Mouse (Mus musculus) heart, embryonic 13.5 days (tissue): Measurements from ENCODE around the gene Irf7. TPM values are rescaled to one million over a fixed set of nuclear protein-coding genes. Genes with fewer than 3 reads are reported as not detected.

Experiments used
- microRNA counts: library from miRNA; unstranded; fragments of <30 nt; microRNA quantifications from one replicate; lab custom pipeline; 2016
- microRNA-seq: library from miRNA; unstranded; fragments of <30 nt; microRNA quantifications from one replicate; pipeline ENCODE4, GENCODE M21; 2016
- polyA plus RNA-seq: library from polyadenylated mRNA; unstranded; fragments of >200 nt; fragmentation: Nextera tagmentation; extraction: Ambion mirVana; gene quantifications from 2 replicates; pipeline ENCODE4 v1.2.1, GENCODE M21; 2015

Gene Irf7
- polyA plus RNA-seq, 1 experiment from 2014 or later, result 3.4 TPM

MicroRNA genes within 50 kb of the gene (microRNA counts, 519-probe panel; counts per million panel counts)
- microRNA mmu-miR-210 (lab: Ali Mortazavi, UCI), result 5,378 counts per million, percentile 89 among the panel's probes with 10 or more counts

Small RNA genes lying within 50 kb of the gene (microRNA-seq; reads per million reads assigned to microRNA genes)
- 1,072 reads per million, percentile 80 among the genes with 10 or more reads in this experiment for gene Mir210

Other genes starting within 250 kb of the Irf7 start
- gene Ifitm6, start 248.6 kb downstream of the Irf7 start, polyA plus RNA-seq, result 0.24 and 0.31 TPM in 2 replicates
- gene Gm17387, start 237.3 kb downstream of the Irf7 start, polyA plus RNA-seq, result not detected in 2 replicates
- 1.6 and 2.7 TPM in 2 replicates for gene B4galnt4, start 205.4 kb downstream of the Irf7 start, polyA plus RNA-seq
- gene Pkp3, start 188.3 kb downstream of the Irf7 start, polyA plus RNA-seq, result 0.31 and 0.72 TPM in 2 replicates
- 3.4 and 3.5 TPM in 2 replicates for gene Sigirr, start 165.9 kb downstream of the Irf7 start, polyA plus RNA-seq
- gene Ano9, start 148.7 kb downstream of the Irf7 start, polyA plus RNA-seq, result 0.21 and 0.23 TPM in 2 replicates
- gene Ptdss2, start 144.1 kb downstream of the Irf7 start, polyA plus RNA-seq, result 57.9 and 66.4 TPM in 2 replicates
- gene Rnh1, start 93.6 kb downstream of the Irf7 start, polyA plus RNA-seq, result 92.2 and 102 TPM in 2 replicates
- gene Hras, start 72.5 kb downstream of the Irf7 start, polyA plus RNA-seq, result 67.5 and 90.7 TPM in 2 replicates
- gene Lrrc56, start 72.3 kb downstream of the Irf7 start, polyA plus RNA-seq, result 3.1 and 3.3 TPM in 2 replicates
- gene Lmntd2, start 52.4 kb downstream of the Irf7 start, polyA plus RNA-seq, result 0.56 and 0.72 TPM in 2 replicates
- 15.1 and 15.3 TPM in 2 replicates for gene Rassf7, start 50.6 kb downstream of the Irf7 start, polyA plus RNA-seq
- gene Phrf1, start 37.7 kb downstream of the Irf7 start, polyA plus RNA-seq, result 43.5 and 46.2 TPM in 2 replicates
- not detected in 2 replicates for gene Cdhr5, start 10.3 kb upstream of the Irf7 start, polyA plus RNA-seq
- gene Sct, start 12.7 kb upstream of the Irf7 start, polyA plus RNA-seq, result 0.88 and 1.5 TPM in 2 replicates
- 0.05 TPM in 1 of 2 replicates, not detected in the other for gene Drd4, start 25.5 kb upstream of the Irf7 start, polyA plus RNA-seq
- gene Deaf1, start 61.2 kb upstream of the Irf7 start, polyA plus RNA-seq, result 35.5 and 37.4 TPM in 2 replicates
- 33.2 and 39.9 TPM in 2 replicates for gene Tmem80, start 61.3 kb upstream of the Irf7 start, polyA plus RNA-seq
- 1.4 TPM in 2 replicates for gene Eps8l2, start 72.4 kb upstream of the Irf7 start, polyA plus RNA-seq
- gene Taldo1, start 125.7 kb upstream of the Irf7 start, polyA plus RNA-seq, result 248 and 250 TPM in 2 replicates
- gene Gatd1, start 147.7 kb upstream of the Irf7 start, polyA plus RNA-seq, result 27.0 and 29.9 TPM in 2 replicates
- 8.1 and 9.8 TPM in 2 replicates for gene Cend1, start 163.0 kb upstream of the Irf7 start, polyA plus RNA-seq
- gene Slc25a22, start 171.4 kb upstream of the Irf7 start, polyA plus RNA-seq, result 17.3 and 19.1 TPM in 2 replicates
- gene Pidd1, start 177.5 kb upstream of the Irf7 start, polyA plus RNA-seq, result 8.1 and 9.4 TPM in 2 replicates
- gene Rplp2, start 180.9 kb upstream of the Irf7 start, polyA plus RNA-seq, result 871 and 874 TPM in 2 replicates
- 42.6 and 45.7 TPM in 2 replicates for gene Pnpla2, start 188.7 kb upstream of the Irf7 start, polyA plus RNA-seq
- gene Cracr2b, start 194.6 kb upstream of the Irf7 start, polyA plus RNA-seq, result 20.2 and 23.0 TPM in 2 replicates
- gene Cd151, start 200.9 kb upstream of the Irf7 start, polyA plus RNA-seq, result 28.5 and 31.4 TPM in 2 replicates
- gene Polr2l, start 208.7 kb upstream of the Irf7 start, polyA plus RNA-seq, result 67.3 and 76.3 TPM in 2 replicates
- gene Tspan4, start 208.8 kb upstream of the Irf7 start, polyA plus RNA-seq, result 64.5 and 68.8 TPM in 2 replicates